Mouse (Mus musculus) cerebellum, adult 2 months (tissue): ENCODE data around the gene Cep295nl.

ENCODE experiments used
- CTCF ChIP-seq: fragments of 200-500 bp; IDR thresholded peaks from 2 replicates; pipeline ENCODE4 v1.5.1; 2011; ENCODE audit warnings: low read depth, mild to moderate bottlenecking, control low read depth, low read length, moderate library complexity, borderline replicate concordance; ENCODE audit not compliant: insufficient read depth
- POLR2A ChIP-seq: fragments of 200-500 bp; IDR thresholded peaks from 2 replicates; pipeline ENCODE4 v1.6.1; 2011; ENCODE audit warnings: low read length, control low read depth, borderline replicate concordance; ENCODE audit not compliant: insufficient read depth

DNA sequence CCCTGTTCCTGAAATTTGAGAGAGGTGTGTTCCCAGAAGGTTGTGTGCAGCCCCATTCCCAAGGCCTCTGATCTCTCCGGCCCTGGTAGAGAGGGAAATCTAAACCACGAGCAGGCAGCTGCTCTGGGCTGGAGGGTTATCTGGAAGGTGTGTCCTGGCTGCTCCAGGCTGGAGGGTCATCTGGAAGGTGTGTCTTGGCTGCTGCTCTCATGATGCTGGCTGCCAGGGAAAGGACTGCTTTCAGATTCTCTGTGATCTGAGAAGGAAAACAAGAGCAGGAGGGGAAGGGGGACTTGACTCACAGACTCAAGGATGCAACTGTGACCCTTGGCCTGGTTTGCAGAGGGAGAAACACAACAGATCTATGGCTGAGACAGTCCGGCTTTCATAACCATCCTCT is 23.8 kb upstream of the Cep295nl start:
- TF ChIP-seq CTCF (no peak), POLR2A (no peak)
